ENCODE assay signal across 20 mouse cellular contexts in the genomic region with DNA sequence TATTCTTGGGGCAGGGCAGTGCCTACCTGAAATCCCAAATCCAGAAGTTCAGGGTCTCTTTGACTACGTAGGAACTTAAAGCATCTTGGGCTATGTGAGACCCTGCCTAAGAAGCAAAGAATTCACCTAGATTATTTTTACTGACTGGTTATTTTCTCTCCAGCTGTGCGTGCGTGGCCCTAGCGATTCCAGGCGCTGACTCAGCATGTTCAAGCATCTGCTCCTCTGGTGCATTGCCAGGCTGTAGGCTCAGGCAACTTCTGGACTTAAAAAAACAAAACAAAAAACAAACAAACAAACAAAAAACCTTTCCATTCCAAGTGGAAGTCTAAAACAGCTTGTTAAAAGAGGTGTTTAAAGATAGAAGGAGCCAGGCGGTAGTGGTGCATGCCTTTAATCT. TPM values are rescaled to one million over a fixed set of nuclear protein-coding genes. Genes with fewer than 3 reads are reported as not detected.
A peak's percentile ranks its signal among the peaks of the same experiment; 100 is the strongest.
DNase-seq lines count a peak whose midpoint lies in the region; TF ChIP-seq lines count a peak whose summit lies in the region.
"Had no signal": no experiment of that assay in that cellular context is flagged by ENCODE, and none has a peak within 500 bp of the region (broad histone marks: within the 10 kb centered on the region; RNA-seq: fewer than 3 reads in every experiment).

No protein-coding gene starts in this region.

- in situ Hi-C loops in ES-E14 (cut with MboI; ENCODE audit: low sequenced_read_pairs in 2 of 2, unreplicated experiment in 2 of 2), result no loop called here

- no peak overlapping the region for H3K9ac ChIP-seq in ES-E14 (ENCODE audit: insufficient read depth, low read depth, low read length, poor library complexity, severe bottlenecking)
- H3K9ac ChIP-seq: embryonic facial prominence, embryonic 13.5 days; embryonic facial prominence, embryonic 15.5 days; forebrain, embryonic 12.5 days had no signal

- no peaks in the 10 kb centered on the region for H3K4me1 ChIP-seq in ES-E14 (ENCODE audit: control insufficient read depth in 2 of 2, insufficient read depth in 2 of 2, low read length in 2 of 2, poor library complexity in 1 of 2)

- no peaks in the 10 kb centered on the region for H3K36me3 ChIP-seq in ES-E14 (ENCODE audit: control insufficient read depth, insufficient read depth, low read length, poor library complexity, severe bottlenecking)
- H3K36me3 ChIP-seq: embryonic facial prominence, embryonic 13.5 days; embryonic facial prominence, embryonic 15.5 days; forebrain, embryonic 10.5 days; forebrain, embryonic 12.5 days had no signal

- H3K4me3 ChIP-seq in ES-E14 (ENCODE audit: insufficient read depth in 1 of 2, low read depth in 1 of 2, low read length in 2 of 2, poor library complexity in 1 of 2, severe bottlenecking in 1 of 2), result no peak overlapping the region
- H3K4me3 ChIP-seq: embryonic facial prominence, embryonic 13.5 days; embryonic facial prominence, embryonic 15.5 days; erythroblast, embryonic 14.5 days; forebrain, embryonic 10.5 days; forebrain, embryonic 12.5 days had no signal

- H3K9me3 ChIP-seq in ES-E14 (ENCODE audit: control insufficient read depth, insufficient read depth, low read depth, low read length), result no peaks in the 10 kb centered on the region
- H3K9me3 ChIP-seq: embryonic facial prominence, embryonic 13.5 days; embryonic facial prominence, embryonic 15.5 days; forebrain, embryonic 10.5 days; forebrain, embryonic 12.5 days had no signal

- peak; percentile 51 for DNase-seq in testis, postnatal 10 days (ENCODE audit: low spot score)
- no peak for DNase-seq in testis, postnatal 14 days (ENCODE audit: low spot score)
- DNase-seq in ES-E14 (ENCODE audit: low read depth, low spot score), result no peak
- peak; percentile 40 for DNase-seq in NIH3T3 (ENCODE audit: low read depth)
- no peak for DNase-seq in embryo, embryonic 10 days (ENCODE audit: low spot score)
- no peak for DNase-seq in cerebellum, adult 11 months
- DNase-seq: adrenal gland, adult 2 months; adrenal gland, postnatal 10 days; adrenal gland, postnatal 25 days; cerebellum, adult 11-12 months; cerebellum, adult 2 months; cerebellum, adult 9-10 months; cerebellum, postnatal 10 days; cerebellum, postnatal 25 days; embryo, embryonic 11 days had no signal

- H3K27ac ChIP-seq in ES-E14 (ENCODE audit: insufficient read depth, low read depth, low read length, poor library complexity, severe bottlenecking), result no peak overlapping the region
- H3K27ac ChIP-seq: embryonic facial prominence, embryonic 13.5 days; embryonic facial prominence, embryonic 15.5 days; forebrain, embryonic 10.5 days; forebrain, embryonic 12.5 days had no signal

TF ChIP-seq in ES-E14, 5 proteins besides CTCF, POLR2A, EP300 and RAD21:
- TF ChIP-seq MAFK (IDR thresholded peaks at IDR 0.05; ENCODE audit: insufficient read depth, low read depth, low read length) (peak; percentile 80), CHD2 (IDR thresholded peaks at IDR 0.05; ENCODE audit: low read depth, low read length) (no peak)
TF ChIP-seq in ES-E14: peak in this region for 1.

RNA-seq across cellular contexts. Expression of gene 1810062G17Rik, which starts 22.5 kb away (rescaled TPM):
- total RNA-seq in ES-E14 (2012; rRNA removed), result 0.95 and 1.3 TPM in 2 replicates

RNA-seq across cellular contexts. Expression of gene Anxa5, which starts 22.5 kb away (rescaled TPM):
- 69.9 and 131 TPM in 2 replicates for total RNA-seq in ES-E14 (2012; rRNA removed)

RNA-seq across cellular contexts. Expression of gene Gm11549, which starts 23.4 kb away (rescaled TPM):
- not detected in 2 replicates for total RNA-seq in ES-E14 (2012; rRNA removed)
- total RNA-seq: adrenal gland, postnatal 25 days had no signal

RNA-seq across cellular contexts. Expression of gene Exosc9, which starts 54.2 kb away (rescaled TPM):
- 27.3 and 39.7 TPM in 2 replicates for total RNA-seq in ES-E14 (2012; rRNA removed)

Comparison
In these comparisons a context has a peak if more than half of its experiments do, and no peak if none do; other contexts are left out.
1. DNase-seq: peak in testis, postnatal 10 days (single experiment) and NIH3T3 (single experiment); none in testis, postnatal 14 days (single experiment), ES-E14 (single experiment), embryo, embryonic 10 days (single experiment) and cerebellum, adult 11 months (single experiment).